Mouse (Mus musculus) heart, postnatal 0 days (tissue): ENCODE results near the gene 4921524J17Rik.

ENCODE experiments used
- CTCF ChIP-seq: IDR thresholded peaks from 2 replicates; pipeline ENCODE4 v1.5.1; 2016; ENCODE audit warnings: antibody characterized with exemption, control low read depth, low read depth
- EP300 ChIP-seq: IDR thresholded peaks from 2 replicates; pipeline ENCODE4 v1.6.1; 2016; ENCODE audit warnings: antibody characterized with exemption, low read depth

DNA sequence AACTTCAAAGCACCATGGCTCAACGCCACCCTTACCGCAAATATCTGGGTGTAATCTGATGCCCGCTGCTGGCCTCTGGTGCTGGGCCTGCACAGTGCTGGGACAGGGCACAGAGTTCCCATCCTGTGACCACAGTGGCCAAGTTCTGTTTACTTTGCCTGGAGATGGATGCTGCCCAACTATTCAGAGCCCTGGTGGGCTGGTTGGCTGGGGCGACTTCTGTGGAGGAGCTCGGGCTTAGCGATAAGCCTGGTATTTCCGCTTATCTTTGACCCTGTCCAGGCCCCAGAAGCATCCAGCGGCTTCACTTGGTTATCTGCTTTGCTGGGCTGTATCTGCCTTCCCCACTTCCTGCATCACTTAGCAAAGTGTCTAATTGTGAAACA is 51.8 kb downstream of the 4921524J17Rik start:
- TF ChIP-seq CTCF (peak; percentile 8; the same call in 1 of the 2 replicates), EP300 (peak; percentile 95)
